Mouse (Mus musculus) adrenal gland, postnatal 10 days (tissue): ENCODE data around the gene Dner. TPM values are rescaled to one million over a fixed set of nuclear protein-coding genes. Genes with fewer than 3 reads are reported as not detected.

ENCODE experiments used
- DNase-seq: peaks from one replicate; pipeline ENCODE4 v3.0.0; 2021; ENCODE audit warnings: mixed read lengths
- total RNA-seq, 2 experiments: library from RNA; stranded (reverse); gene quantifications; 2 replicates each; pipeline ENCODE4 v1.2.3; 2021

Gene Dner
- total RNA-seq, 2 experiments from 2014 or later = 2.7 to 5.7 TPM

GRCm38 (mm10) chr1:84636890-84637289, 59.1 kb downstream of the Dner start:
- DNase-seq = no peak

GRCm38 (mm10) chr1:84628244-84628643, 67.8 kb downstream of the Dner start:
- no peak for DNase-seq

- peak; percentile 3 for DNase-seq
These were observed 73.0 kb downstream of the Dner start for GRCm38 (mm10) chr1:84622978-84623554.

- DNase-seq = peak; percentile 22
These were observed 74.7 kb downstream of the Dner start for GRCm38 (mm10) chr1:84621308-84621707.

- no peak for DNase-seq
These were observed 76.8 kb downstream of the Dner start for GRCm38 (mm10) chr1:84619131-84619760.

DNA sequence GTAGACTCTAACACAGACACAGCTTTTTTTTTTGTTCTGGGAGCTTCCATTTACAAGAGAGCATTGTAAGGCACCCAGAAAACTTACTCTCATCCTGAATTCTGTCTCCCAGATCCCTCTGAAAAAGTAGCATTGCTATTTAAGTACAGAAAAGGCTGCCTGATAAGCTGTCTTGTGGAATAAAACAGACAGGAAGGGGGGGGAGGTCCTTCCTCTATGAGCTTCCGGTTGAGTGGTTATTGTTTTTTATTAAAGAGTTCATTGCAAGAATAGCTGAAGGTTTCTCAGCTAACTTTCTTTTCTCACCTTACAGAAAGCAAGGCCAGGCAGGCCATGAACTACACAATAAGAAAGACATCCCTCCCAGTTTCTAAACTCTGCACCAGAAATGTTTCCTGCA, 77.9 kb downstream of the Dner start:
- DNase-seq = no peak

DNA sequence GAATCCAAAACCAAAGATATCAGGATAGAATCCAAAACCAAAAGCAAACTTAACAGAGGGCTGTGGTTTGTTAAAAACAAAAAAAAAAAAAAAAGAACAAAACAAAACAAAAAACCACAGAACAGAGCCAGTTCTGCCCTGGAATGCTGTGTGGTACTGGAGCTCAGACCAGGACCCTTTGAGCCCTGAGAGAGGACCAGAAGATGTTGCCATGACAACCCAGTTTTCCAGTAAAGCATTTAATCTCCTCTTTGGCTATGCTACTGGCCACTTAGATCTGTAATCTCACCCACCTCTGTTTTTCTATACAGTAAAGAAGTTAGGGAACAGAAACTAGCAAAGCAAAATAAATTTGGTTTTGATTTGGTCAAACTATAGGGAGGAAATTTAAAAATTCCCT, 79.9 kb downstream of the Dner start:
- no peak for DNase-seq

- no peak for DNase-seq
These were observed 81.4 kb downstream of the Dner start for GRCm38 (mm10) chr1:84614596-84614995.

- DNase-seq = no peak
These were observed 82.9 kb downstream of the Dner start for GRCm38 (mm10) chr1:84613119-84613518.

DNA sequence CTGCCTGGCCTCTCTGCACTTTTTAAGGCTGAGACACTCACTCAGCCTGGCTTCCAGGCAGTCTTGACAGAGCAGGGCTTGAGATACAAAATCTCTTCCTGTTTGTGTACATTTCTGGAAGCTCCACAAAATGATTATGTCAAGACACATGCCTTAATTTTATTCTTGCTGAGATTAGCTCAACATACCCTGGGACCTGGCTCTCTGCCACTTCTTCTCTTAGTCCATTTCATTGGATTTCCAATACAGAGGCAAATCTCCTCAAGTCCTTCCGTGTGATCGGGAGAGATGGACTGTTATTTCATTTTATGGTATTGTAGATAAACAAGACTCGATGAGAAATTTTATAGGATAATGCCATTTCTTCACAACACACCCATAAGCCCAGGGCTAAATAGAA, 84.7 kb downstream of the Dner start:
- DNase-seq = no peak

DNA sequence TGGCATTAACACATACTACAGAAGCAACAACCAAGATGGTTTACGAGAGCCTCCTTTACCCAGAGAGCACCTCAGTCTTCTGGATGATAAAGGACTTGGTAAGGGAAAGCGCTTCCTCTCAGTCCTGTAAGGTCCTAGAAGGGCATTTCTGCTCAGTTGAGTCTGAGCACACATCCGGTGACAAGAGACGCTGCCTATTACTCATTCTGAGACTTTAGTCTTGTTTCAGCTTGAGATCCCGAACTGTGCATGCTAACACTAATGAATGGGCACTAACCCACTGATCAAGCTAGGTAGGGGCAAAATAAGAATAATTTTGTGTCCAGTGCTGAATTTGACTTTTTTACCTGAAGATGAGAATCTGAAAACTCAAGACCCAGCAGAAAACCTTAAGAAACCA, 97.0 kb downstream of the Dner start:
- DNase-seq = no peak

GRCm38 (mm10) chr1:84596023-84596422, 100.0 kb downstream of the Dner start:
- no peak for DNase-seq

- DNase-seq = no peak
These were observed 103.6 kb downstream of the Dner start for GRCm38 (mm10) chr1:84592394-84592793.

- no peak for DNase-seq
These were observed 105.5 kb downstream of the Dner start for GRCm38 (mm10) chr1:84590534-84590933.

DNA sequence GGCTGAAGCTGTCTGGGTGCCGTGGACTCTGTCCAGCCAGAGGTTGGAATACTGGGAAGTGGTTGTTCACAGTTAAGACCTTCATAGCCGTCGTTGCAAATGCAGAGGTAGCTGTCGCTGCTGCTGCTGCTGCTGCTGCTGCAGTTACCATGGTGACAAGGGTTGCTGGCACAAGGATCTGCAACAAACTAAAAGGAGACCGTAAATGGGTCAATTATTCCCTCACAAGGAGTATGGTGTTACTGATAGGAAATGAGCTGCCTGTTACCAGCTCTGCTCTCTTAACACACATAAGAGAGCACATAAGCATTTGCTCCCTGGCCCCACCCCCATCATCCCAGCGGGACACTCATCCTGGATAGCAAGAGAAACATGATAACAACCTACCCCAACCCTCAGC, 110.6 kb downstream of the Dner start:
- no peak for DNase-seq

- DNase-seq = peak; percentile 81
These were observed 114.2 kb downstream of the Dner start for GRCm38 (mm10) chr1:84581812-84582211.

- no peak for DNase-seq
These were observed 134.2 kb downstream of the Dner start for GRCm38 (mm10) chr1:84561841-84562240.

- DNase-seq = no peak
These were observed 134.6 kb downstream of the Dner start for GRCm38 (mm10) chr1:84561387-84561786.

DNA sequence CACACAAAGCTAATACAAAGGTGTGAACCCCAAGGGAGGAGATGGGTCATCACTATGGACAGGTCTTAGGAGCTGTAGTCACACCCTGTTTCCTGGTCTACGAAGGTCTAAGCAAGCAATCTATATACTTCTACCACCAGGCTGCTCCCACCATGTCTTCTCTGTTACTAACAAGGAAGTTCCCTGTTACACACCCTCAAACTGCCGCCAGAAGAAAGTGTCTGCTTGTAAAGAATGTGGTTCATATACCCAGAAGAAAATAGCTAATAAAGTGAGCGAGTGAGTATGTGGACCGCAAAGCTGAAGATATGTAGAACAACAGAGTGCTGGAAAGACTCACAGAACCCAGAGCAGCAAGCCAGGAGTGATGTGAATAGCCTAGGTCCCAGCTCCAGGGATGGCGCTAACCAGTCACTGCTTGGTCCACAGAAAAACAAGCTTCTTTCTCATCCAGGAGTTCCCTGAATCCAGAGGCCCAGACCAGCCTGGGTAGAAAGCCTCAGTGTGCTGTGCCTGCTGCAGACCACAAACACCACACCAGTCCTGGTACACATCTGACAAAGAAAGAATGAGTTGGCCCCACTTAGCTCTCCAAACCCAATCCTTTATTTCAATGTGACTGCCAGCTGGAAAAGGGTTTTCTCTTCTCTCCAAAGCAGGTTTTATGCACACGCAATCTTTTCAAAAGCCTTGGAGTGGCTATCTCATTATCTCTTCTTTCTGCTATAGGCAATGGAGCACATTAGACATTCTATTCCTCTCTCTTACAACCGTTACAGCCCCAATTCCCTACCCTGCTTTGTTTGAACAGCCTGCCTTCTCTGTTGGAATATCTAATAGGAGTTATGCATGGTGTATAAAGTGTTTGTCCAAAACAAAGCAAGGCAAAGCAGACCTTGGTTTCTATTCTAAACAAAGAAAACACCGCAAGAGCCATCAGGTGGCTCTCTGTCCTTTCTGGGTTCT, 139.2 kb downstream of the Dner start:
- no peak for DNase-seq

DNA sequence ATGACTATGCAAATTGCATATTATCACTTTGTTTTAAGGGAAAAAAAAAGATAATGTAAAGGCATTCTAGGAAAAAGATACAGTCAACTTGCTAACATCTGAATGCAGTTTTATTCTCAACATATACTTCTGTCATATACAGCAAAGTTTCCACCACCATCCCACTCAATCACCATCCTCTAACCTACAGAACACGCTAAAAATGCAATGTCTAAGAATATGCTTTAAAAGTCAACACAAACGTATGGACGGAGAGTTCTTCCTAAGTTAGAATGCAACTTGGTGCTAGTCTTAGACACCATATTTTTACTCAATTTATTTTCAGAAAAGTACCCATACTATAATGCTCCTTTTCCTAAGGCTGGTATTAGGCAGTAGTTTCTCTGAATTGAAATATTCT, 144.0 kb downstream of the Dner start:
- no peak for DNase-seq

DNA sequence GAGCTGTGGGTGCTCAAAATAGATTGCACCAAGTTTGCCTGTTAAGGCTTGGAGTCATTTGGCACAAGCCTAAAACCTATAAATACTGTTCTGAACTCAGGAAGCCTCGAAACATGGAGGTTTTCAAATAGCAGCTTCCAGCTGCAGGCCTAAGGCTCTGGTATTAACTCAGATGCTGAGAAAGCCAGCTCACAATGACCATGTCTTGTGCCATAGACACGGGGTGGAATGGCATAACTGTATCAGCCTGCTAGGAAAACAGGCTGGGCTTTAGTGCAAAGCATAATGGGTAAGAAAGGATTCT, 146.0 kb downstream of the Dner start:
- DNase-seq = no peak

DNA sequence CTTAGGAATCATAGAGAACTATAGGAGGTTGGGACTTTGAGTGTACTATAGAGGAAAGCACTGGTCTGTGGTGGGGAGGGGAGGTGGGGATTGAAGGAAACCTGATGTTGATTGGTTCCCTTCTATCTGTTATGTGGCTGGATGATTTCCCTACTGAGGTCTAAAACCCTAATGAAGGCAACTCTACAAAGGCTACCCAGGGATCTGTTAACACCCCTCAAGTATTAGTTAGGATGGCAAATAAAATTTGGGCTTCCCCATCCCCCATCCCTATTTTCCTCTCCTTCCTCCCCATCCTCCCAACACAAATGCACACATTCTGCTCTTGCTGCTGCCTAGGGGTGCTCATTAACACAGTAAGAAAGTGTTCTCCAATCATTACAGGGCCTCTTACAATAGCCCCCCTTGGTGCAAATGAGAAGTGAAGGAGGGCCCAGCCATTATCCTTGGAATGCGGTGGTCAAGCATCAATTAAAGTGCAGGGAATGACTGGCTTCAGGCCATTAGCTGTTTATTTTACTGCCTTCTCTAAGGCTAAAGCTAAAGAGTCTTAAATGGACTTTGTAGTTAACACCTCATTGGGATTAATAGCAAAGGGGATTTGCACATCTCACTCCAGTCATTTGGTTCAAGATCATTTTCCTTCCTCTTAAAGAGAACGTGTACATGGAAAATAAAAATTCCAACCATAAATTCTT, 146.5 kb downstream of the Dner start:
- no peak for DNase-seq

- no peak for DNase-seq
These were observed 160.0 kb downstream of the Dner start for GRCm38 (mm10) chr1:84536069-84536468.
